ENCODE assay signal across 15 mouse cellular contexts in genomic region chr12:106673232-106673766, GRCm38 (mm10).
DNase-seq lines count a peak whose midpoint lies in the region; ATAC-seq and TF ChIP-seq lines count a peak whose summit lies in the region.
"Had no signal": no experiment of that assay in that cellular context is flagged by ENCODE, and none has a peak within 500 bp of the region (broad histone marks: within the 10 kb centered on the region; RNA-seq: fewer than 3 reads in every experiment).

No protein-coding gene starts in this region.

- H3K27ac ChIP-seq in liver, embryonic 11.5 days (ENCODE audit: low read depth, low read length), result no peak overlapping the region
- no peak overlapping the region for H3K27ac ChIP-seq in liver, postnatal 0 days (ENCODE audit: low read depth)
- no peak overlapping the region; the same call in 1 of the 2 replicates for H3K27ac ChIP-seq in hindbrain, embryonic 14.5 days
- H3K27ac ChIP-seq: heart, embryonic 13.5 days; limb, embryonic 12.5 days; liver, embryonic 15.5 days had no signal

- H3K9ac ChIP-seq in liver, embryonic 11.5 days (ENCODE audit: low read depth, low read length), result no peak overlapping the region
- H3K9ac ChIP-seq in liver, postnatal 0 days (replicated peaks), result no peak overlapping the region
- no peak overlapping the region for H3K9ac ChIP-seq in hindbrain, embryonic 14.5 days
- H3K9ac ChIP-seq: heart, embryonic 13.5 days; limb, embryonic 12.5 days; liver, embryonic 15.5 days had no signal

- WGBS in liver, embryonic 11.5 days, result 28% methylated on average over 13 of the region's 13 CpGs
- WGBS in liver, postnatal 0 days (ENCODE audit: insufficient replicate concordance), result 42% methylated on average over 13 of the region's 13 CpGs
- WGBS in hindbrain, embryonic 14.5 days, result 27% methylated on average over 13 of the region's 13 CpGs

- DNase-seq in heart, adult 11 months, result peak; percentile 4
- DNase-seq in heart, postnatal 25 days (ENCODE audit: low spot score), result no peak
- peak; percentile 25 for DNase-seq in liver, embryonic 11.5 days (ENCODE audit: low spot score)
- DNase-seq in liver, postnatal 0 days, result no peak
- DNase-seq in brain, embryonic 14.5 days (ENCODE audit: low read depth), result peak; percentile 48
- DNase-seq in hindbrain, embryonic 14.5 days (ENCODE audit: low spot score), result peak; percentile 28
- DNase-seq in frontal cortex, adult 2 months (ENCODE audit: extremely low spot score in 1 of 2, low spot score in 1 of 2), result no peak
- DNase-seq: B cell, adult 2 months; cerebellum, adult 11-12 months; kidney, postnatal 25 days had no signal

- no peaks in the 10 kb centered on the region for H3K9me3 ChIP-seq in liver, embryonic 11.5 days (ENCODE audit: control insufficient read depth, low read length)
- H3K9me3 ChIP-seq in liver, postnatal 0 days (ENCODE audit: low read length), result no peaks in the 10 kb centered on the region
- H3K9me3 ChIP-seq in hindbrain, embryonic 14.5 days (ENCODE audit: control insufficient read depth, low read length), result no peaks in the 10 kb centered on the region
- H3K9me3 ChIP-seq: heart, embryonic 13.5 days; limb, embryonic 12.5 days; liver, embryonic 15.5 days had no signal

- intact Hi-C loops in heart, postnatal 25 days (cut with DNase I), result no loop called here

- no peak for ATAC-seq in liver, embryonic 11.5 days (replicated peaks; ENCODE audit: low FRiP score)
- ATAC-seq in liver, postnatal 0 days, result no peak
- no peak for ATAC-seq in hindbrain, embryonic 14.5 days (ENCODE audit: low FRiP score)
- no peak for ATAC-seq in megakaryocyte progenitor cell, adult 5-6 weeks (replicated peaks; ENCODE audit: poor library complexity)

- TF ChIP-seq CTCF in liver, postnatal 0 days (IDR thresholded peaks at IDR 0.05; ENCODE audit: low read depth), result no peak
- no peak for TF ChIP-seq CTCF in brain, embryonic 14.5 days (IDR thresholded peaks at IDR 0.05; ENCODE audit: borderline replicate concordance, extremely low read depth, insufficient read depth, insufficient read length)

- no peaks in the 10 kb centered on the region for H3K4me1 ChIP-seq in liver, embryonic 11.5 days (replicated peaks; ENCODE audit: control insufficient read depth, insufficient read depth, low read length)
- no peaks in the 10 kb centered on the region for H3K4me1 ChIP-seq in liver, postnatal 0 days (ENCODE audit: insufficient read depth)
- 0 out of 2 replicates have a peak, but pooled peaks cover 5% of the 10 kb centered on the region for H3K4me1 ChIP-seq in hindbrain, embryonic 14.5 days (replicated peaks; ENCODE audit: control insufficient read depth, insufficient read depth, low read length)
- H3K4me1 ChIP-seq: liver, embryonic 15.5 days had no signal

- no peak overlapping the region for H3K4me2 ChIP-seq in liver, embryonic 11.5 days
- H3K4me2 ChIP-seq in liver, postnatal 0 days (ENCODE audit: low read depth, low read length), result no peak overlapping the region
- H3K4me2 ChIP-seq in hindbrain, embryonic 14.5 days (replicated peaks), result peak overlapping the region; percentile 19; the same call in 1 of the 2 replicates
- H3K4me2 ChIP-seq: heart, embryonic 13.5 days; limb, embryonic 12.5 days; liver, embryonic 15.5 days had no signal

- no peaks in the 10 kb centered on the region for H3K27me3 ChIP-seq in liver, embryonic 11.5 days (replicated peaks; ENCODE audit: control insufficient read depth, insufficient read depth, low read length)
- H3K27me3 ChIP-seq in liver, postnatal 0 days (ENCODE audit: insufficient read depth, low read length), result no peaks in the 10 kb centered on the region
- no peaks in the 10 kb centered on the region for H3K27me3 ChIP-seq in hindbrain, embryonic 14.5 days (ENCODE audit: control insufficient read depth, insufficient read depth, low read length)
- H3K27me3 ChIP-seq: limb, embryonic 12.5 days; liver, embryonic 15.5 days had no signal

- no peak overlapping the region for H3K4me3 ChIP-seq in liver, embryonic 11.5 days (ENCODE audit: low read depth, low read length)
- no peak overlapping the region for H3K4me3 ChIP-seq in liver, postnatal 0 days (ENCODE audit: low read depth, low read length)
- no peak overlapping the region for H3K4me3 ChIP-seq in hindbrain, embryonic 14.5 days (replicated peaks; ENCODE audit: low read length)
- H3K4me3 ChIP-seq: erythroblast, embryonic 14.5 days; heart, embryonic 13.5 days; limb, embryonic 12.5 days; liver, embryonic 15.5 days had no signal

- TF ChIP-seq POLR2A in brain, embryonic 14.5 days (IDR thresholded peaks at IDR 0.05; ENCODE audit: borderline replicate concordance, extremely low read depth, insufficient read depth, insufficient read length, poor library complexity, severe bottlenecking), result no peak

- no peaks in the 10 kb centered on the region for H3K36me3 ChIP-seq in liver, embryonic 11.5 days (ENCODE audit: control insufficient read depth, insufficient read depth, low read length)
- no peaks in the 10 kb centered on the region for H3K36me3 ChIP-seq in liver, postnatal 0 days (replicated peaks; ENCODE audit: insufficient read depth, low read length)
- H3K36me3 ChIP-seq in hindbrain, embryonic 14.5 days (replicated peaks; ENCODE audit: control insufficient read depth, insufficient read depth), result no peaks in the 10 kb centered on the region
- H3K36me3 ChIP-seq: heart, embryonic 13.5 days; limb, embryonic 12.5 days; liver, embryonic 15.5 days had no signal

- no peak for TF ChIP-seq EP300 in liver, postnatal 0 days (IDR thresholded peaks at IDR 0.05; ENCODE audit: low read depth)

Comparison
In these comparisons a context has a peak if more than half of its experiments do, and no peak if none do; other contexts are left out.
1. DNase-seq: peak in heart, adult 11 months (single experiment), liver, embryonic 11.5 days (single experiment), brain, embryonic 14.5 days (single experiment) and hindbrain, embryonic 14.5 days (single experiment); none in heart, postnatal 25 days (single experiment), liver, postnatal 0 days (single experiment) and frontal cortex, adult 2 months (0 of 2).